8 mouse cellular contexts compared by ENCODE assay signal in the genomic region with DNA sequence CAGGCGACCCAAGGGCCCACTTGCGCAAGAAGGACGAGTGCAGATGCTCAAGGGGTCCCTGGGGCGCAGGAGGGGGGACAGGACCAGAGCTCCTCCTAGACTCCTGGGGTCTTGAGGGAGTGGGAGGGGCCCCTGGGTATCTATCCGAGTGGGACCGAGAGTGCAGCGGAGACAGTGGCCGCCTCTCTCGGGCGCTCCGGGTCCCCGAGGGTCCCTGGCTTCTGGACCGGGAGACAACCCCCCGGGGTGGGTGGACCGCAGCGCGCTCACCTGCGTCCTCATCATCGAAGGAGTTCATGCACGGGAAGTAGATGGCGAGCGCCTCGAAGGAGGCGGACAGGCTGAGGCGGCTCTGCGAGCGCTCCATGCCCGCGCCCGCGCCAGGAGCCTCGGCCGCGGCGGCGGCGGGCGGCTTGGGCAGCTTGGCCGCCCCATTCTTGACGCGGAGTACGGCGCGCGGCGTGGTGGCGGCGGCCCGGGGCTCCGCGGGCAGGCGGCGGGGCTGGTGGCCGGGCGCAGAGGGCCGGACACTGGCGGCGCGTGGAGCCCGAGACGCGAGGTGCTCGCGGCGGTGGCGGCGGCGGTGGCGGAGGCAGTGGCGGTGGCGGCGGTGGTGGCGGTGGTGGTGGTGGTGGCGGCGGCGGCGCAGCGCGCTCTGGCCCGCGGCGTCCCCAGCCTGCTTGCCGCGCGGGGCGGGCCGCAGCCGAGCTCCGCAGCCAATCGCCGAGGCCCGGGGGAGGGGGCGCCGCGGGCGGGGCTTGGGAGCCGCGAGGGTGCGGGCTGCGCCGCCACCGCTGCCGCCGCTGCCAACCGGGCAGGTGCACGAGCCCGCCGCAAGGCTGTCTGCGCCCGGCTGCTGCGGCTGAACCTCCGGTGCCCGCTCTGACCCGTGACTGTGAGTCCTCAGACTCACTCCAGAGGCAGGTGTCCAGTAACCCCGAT. TPM values are rescaled to one million over a fixed set of nuclear protein-coding genes. Genes with fewer than 3 reads are reported as not detected.
DNase-seq lines count a peak whose midpoint lies in the region; ATAC-seq and TF ChIP-seq lines count a peak whose summit lies in the region.

A gene (minus strand): TSS at position 367 of the 942 bp plus-strand sequence.

- no peak within 1 kb of the TSS for H3K27ac ChIP-seq in thymus, adult 2 months (ENCODE audit: control insufficient read depth, insufficient read depth, low read length)
- H3K27ac ChIP-seq in kidney, postnatal 0 days = no peak within 1 kb of the TSS
- no peak within 1 kb of the TSS for H3K27ac ChIP-seq in liver, embryonic 12.5 days

- peak within 1 kb of the TSS; percentile 18; the same call in 1 of the 2 replicates for H3K9ac ChIP-seq in kidney, postnatal 0 days (ENCODE audit: low read depth, low read length)
- no peak within 1 kb of the TSS for H3K9ac ChIP-seq in liver, embryonic 12.5 days

- 0 out of 2 replicates have a peak, but pooled peaks cover 3% of the 10 kb centered on the region for H3K4me1 ChIP-seq in thymus, adult 2 months (replicated peaks; ENCODE audit: control insufficient read depth, insufficient read depth, low read length)
- H3K4me1 ChIP-seq in kidney, postnatal 0 days (replicated peaks; ENCODE audit: insufficient read depth, low read length) = peaks cover 4% of the 10 kb centered on the region
- H3K4me1 ChIP-seq in liver, embryonic 12.5 days = no peaks in the 10 kb centered on the region

- no peak for TF ChIP-seq POLR2A in thymus, adult 2 months (IDR thresholded peaks at IDR 0.05; ENCODE audit: control insufficient read depth, extremely low read depth, insufficient read depth, low read length, poor library complexity)

- intact Hi-C loops in gastrocnemius, postnatal 14 days (cut with DNase I; ENCODE audit: low total_unique reads) = no loop called here

- H3K27me3 ChIP-seq in thymus, adult 2 months (ENCODE audit: control insufficient read depth, insufficient read depth, low read length) = peaks cover 15% of the 10 kb centered on the region
- peaks cover 19% of the 10 kb centered on the region; the same call in 1 of the 2 replicates for H3K27me3 ChIP-seq in kidney, postnatal 0 days (ENCODE audit: insufficient read depth, low read length)
- peaks cover 90% of the 10 kb centered on the region for H3K27me3 ChIP-seq in liver, embryonic 12.5 days (replicated peaks)

- 5% methylated on average over 92 of the region's 115 CpGs for WGBS in thymus, adult 2 months
- whole genome bisulfite sequencing in kidney, postnatal 0 days = 1% methylated on average over 53 of the region's 115 CpGs
- WGBS in liver, embryonic 12.5 days (ENCODE audit: insufficient replicate concordance) = 4% methylated on average over 81 of the region's 115 CpGs

- H3K4me2 ChIP-seq in kidney, postnatal 0 days (ENCODE audit: low read length) = peak within 1 kb of the TSS; percentile 93
- H3K4me2 ChIP-seq in liver, embryonic 12.5 days = peak within 1 kb of the TSS; percentile 60

- ATAC-seq in kidney, postnatal 0 days (replicated peaks; ENCODE audit: low FRiP score, low read depth) = peak; percentile 72; the same call in 1 of the 2 replicates
- no peak for ATAC-seq in liver, embryonic 12.5 days

- H3K4me3 ChIP-seq in thymus, adult 2 months (ENCODE audit: control insufficient read depth, insufficient read depth, low read length) = no peak within 1 kb of the TSS
- peak within 1 kb of the TSS; percentile 53 for H3K4me3 ChIP-seq in kidney, postnatal 0 days (replicated peaks; ENCODE audit: low read depth, low read length)
- H3K4me3 ChIP-seq in liver, embryonic 12.5 days = peak within 1 kb of the TSS; percentile 49

- DNase-seq in thymus, adult 2 months = peak; percentile 22
- DNase-seq in thymus, postnatal 0 days (ENCODE audit: low spot score) = no peak
- DNase-seq in cerebellum, postnatal 36 days = peak; percentile 77 to 89
- peak; percentile 34 for DNase-seq in gastrocnemius, postnatal 14 days
- DNase-seq in kidney, postnatal 0 days (ENCODE audit: low spot score) = peak; percentile 12
- DNase-seq in right cerebral cortex, postnatal 10 days (ENCODE audit: low spot score in 2 of 2) = peak; percentile 84 to 87
- DNase-seq in urinary bladder, postnatal 10 days (ENCODE audit: low spot score) = no peak

- H3K36me3 ChIP-seq in thymus, adult 2 months (ENCODE audit: control insufficient read depth, insufficient read depth, low read length) = no peaks in the 10 kb centered on the region
- H3K36me3 ChIP-seq in kidney, postnatal 0 days (ENCODE audit: insufficient read depth, low read length) = no peaks in the 10 kb centered on the region
- no peaks in the 10 kb centered on the region for H3K36me3 ChIP-seq in liver, embryonic 12.5 days

- no peaks in the 10 kb centered on the region for H3K9me3 ChIP-seq in kidney, postnatal 0 days (replicated peaks; ENCODE audit: low read length)
- no peaks in the 10 kb centered on the region for H3K9me3 ChIP-seq in liver, embryonic 12.5 days (replicated peaks)

- no peak for TF ChIP-seq CTCF in thymus, adult 2 months (IDR thresholded peaks at IDR 0.05; ENCODE audit: borderline replicate concordance, control insufficient read depth, extremely low read depth, insufficient read depth, low read length, poor library complexity)
- no peak for TF ChIP-seq CTCF in kidney, postnatal 0 days (IDR thresholded peaks at IDR 0.05; ENCODE audit: low read depth)

RNA-seq across cellular contexts. Expression of the gene that starts here (rescaled TPM):
- 0.04 and 0.18 TPM in 2 replicates for polyA plus RNA-seq in thymus, adult 2 months (2012; rRNA removed)
- polyA plus RNA-seq in thymus, postnatal 0 days (2015; fragmentation: Nextera tagmentation; extraction: Ambion mirVana) = not detected in 2 replicates
- total RNA-seq in gastrocnemius, postnatal 14 days (2021) = under 1 TPM; 0.60 to 0.62 TPM
- polyA plus RNA-seq in kidney, postnatal 0 days (2015; fragmentation: Nextera tagmentation; extraction: Ambion mirVana) = 0.33 and 0.50 TPM in 2 replicates
- 0.07 and 0.11 TPM in 2 replicates for polyA plus RNA-seq in liver, embryonic 12.5 days (2016; fragmentation: Nextera tagmentation; extraction: Ambion mirVana)

Comparison
In these comparisons a context has a peak if more than half of its experiments do, and no peak if none do; other contexts are left out.
1. Peak in DNase-seq in thymus, adult 2 months; RNA of the gene not detected or under 1 TPM.
2. Peak in DNase-seq in gastrocnemius, postnatal 14 days; RNA of the gene not detected or under 1 TPM.
3. Peak in DNase-seq, ATAC-seq, H3K4me3 ChIP-seq, H3K9ac ChIP-seq and H3K4me2 ChIP-seq in kidney, postnatal 0 days; RNA of the gene not detected or under 1 TPM.
4. DNase-seq: peak in cerebellum, postnatal 36 days (2 of 2) and right cerebral cortex, postnatal 10 days (2 of 2); none in thymus, postnatal 0 days (single experiment) and urinary bladder, postnatal 10 days (single experiment).